Mouse (Mus musculus) c-Kit-negative CD71-positive TER-119-positive erythroid progenitor cells, embryonic 14.5 days (primary cell): ENCODE measurements at regions not wholly inside any gene's neighbourhood (a gene's known extent, or its start where the extent isn't known, plus 50 kb on each side); places are given as distances from the start of the nearest gene placed in this dataset.

Experiments used
- DNase-seq: peaks from one replicate; pipeline ENCODE4 v3.0.0-alpha.2; 2013; ENCODE audit warnings: low read depth, low spot score

DNA sequence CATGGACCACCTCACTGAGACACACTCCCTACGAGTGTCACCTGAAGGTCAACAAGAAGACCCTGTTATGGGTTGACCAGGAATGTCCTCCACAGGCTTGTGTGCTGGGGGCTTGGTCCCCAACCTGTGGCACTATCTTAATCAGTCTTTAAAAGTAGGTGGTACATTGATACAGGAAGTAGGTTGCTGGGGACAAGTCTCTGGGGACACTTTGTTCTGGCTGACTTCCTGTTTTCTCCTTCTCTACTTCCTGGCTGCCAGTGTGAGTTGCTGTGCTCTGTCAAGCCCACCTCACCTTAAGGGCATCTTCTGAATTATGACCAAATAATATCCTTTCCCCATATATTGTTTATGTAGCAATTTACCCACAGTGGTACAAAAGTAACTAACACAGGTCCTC, 96.1 kb downstream of the Cct6b start:
- no peak for DNase-seq

- no peak for DNase-seq
Observed at GRCm38 (mm10) chr11:82664076-82664475, 100.0 kb downstream of the Cct6b start.

DNA sequence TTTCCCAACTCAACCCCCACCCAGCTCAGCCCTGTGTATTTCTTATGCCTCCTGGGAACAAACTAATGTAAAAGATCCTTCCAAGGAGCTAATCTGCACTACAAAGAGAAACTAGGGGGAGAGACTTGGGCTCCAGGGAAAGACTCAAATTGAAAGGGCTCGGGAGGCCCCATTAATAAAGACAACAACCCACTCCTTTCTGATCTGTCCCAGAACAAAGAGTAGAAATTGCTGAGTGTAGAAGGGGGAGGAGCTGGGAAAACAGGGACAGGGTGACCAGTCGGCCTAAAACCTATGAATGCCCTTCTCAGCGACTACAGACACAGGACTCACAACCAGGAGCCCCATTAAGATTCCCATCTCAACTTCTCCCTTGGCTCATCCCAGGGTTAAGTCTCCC, 102.0 kb downstream of the Cct6b start:
- DNase-seq, result no peak

GRCm38 (mm10) chr11:82651751-82652150, 112.4 kb downstream of the Cct6b start:
- no peak for DNase-seq

DNA sequence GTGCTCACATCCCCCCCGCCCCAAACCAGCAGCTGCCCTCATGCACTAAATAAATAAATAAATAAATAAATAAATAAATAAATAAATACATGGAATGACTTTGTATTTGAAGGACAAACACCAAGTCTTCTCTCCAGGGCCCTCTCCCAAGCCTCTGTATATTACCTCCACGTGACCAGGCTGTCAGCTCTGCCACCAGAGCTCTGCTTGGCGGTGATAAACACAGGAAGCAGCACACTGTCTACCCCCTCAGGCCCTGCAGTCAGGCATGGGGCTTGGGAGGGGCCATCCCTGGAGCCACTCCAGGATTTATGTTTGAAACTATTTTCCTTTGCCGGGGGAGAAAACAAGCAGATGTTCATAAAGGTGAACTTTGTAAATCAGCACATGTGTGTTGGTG, 125.6 kb downstream of the Cct6b start:
- no peak for DNase-seq

- no peak for DNase-seq
Observed at GRCm38 (mm10) chr11:82632191-82632590, 131.9 kb downstream of the Cct6b start.

DNA sequence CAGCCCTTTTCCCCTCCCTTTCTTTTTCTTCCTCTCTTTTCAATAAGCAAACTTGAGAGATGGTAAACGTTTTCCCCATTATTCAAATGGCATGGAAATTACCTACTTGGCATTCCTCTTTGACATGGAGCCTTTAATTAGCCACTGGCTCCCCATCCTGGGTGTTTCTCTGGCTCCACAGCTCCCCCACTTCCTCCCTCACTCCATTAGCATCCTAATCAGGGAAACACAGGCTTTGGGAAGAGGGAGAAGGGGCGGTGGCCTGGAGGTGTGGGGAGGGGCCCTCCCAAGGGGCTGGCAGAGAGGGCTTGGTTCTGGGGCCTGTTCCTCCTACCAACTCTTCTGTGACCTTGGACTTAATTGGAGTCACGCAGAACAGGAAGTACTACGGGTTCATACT, 132.7 kb downstream of the Cct6b start:
- no peak for DNase-seq

GRCm38 (mm10) chr11:82626501-82627111, 137.5 kb downstream of the Cct6b start:
- DNase-seq, result no peak

GRCm38 (mm10) chr11:82621061-82621460, 143.1 kb downstream of the Cct6b start:
- DNase-seq, result no peak

- no peak for DNase-seq
Observed at GRCm38 (mm10) chr11:82619418-82619817, 144.7 kb downstream of the Cct6b start.

DNA sequence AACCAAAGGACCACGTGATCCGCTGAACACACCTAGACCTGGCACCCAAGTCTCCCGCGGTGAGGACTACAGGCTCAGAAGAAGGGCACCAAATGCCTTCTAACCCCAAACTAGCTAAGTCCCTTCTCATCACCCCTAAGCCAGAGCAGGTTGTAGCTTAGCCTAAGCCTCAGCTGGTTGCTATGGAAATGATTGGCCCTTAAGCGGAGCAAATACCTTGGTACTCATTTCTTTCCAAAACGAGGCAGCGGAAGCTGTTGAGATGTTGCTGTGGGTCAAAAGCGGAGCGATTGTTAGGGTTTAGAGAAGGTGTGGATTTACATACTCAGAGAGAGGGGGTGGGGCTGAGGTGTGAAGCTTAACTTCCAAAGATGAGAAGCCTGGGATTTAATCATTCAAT, 145.7 kb downstream of the Cct6b start:
- DNase-seq, result no peak

DNA sequence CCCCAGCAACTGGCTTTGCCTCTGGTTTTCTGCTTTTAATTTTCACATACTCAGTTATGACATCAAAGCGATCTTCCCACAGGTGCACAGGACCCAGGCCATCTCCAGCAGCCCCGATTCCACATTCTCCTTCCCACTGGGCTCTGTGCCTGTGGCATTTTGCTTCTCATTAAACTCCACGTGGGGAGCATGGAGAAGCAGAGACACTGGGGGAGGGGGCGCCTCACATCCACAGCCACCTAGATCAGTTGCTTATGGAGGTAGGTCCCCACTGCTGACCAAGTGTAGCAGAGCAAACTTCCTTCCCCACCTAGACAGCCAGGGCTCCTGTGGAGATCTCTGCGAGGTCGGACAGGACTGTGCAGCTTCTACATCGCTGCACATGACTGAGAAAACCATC, 147.3 kb downstream of the Cct6b start:
- DNase-seq, result no peak

DNA sequence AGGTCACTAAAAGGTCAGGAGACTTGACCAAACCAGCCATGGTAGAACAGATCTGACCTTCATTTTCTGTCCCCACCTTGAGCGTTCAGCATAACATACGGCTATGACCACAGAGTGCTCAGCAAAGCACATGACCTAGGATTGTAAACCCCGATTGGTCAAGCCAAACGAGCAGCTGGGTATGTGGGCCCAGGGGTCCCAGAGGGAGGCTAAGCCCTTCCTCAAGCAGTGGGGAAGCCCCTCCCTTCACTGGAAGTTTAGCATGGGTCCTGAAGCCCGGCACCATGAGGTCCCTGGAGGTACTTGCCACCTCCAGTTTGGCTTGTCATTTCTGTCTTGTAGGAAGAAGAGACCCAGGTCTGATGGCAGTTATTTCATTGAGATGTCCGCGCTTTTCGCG, 149.8 kb downstream of the Cct6b start:
- DNase-seq, result no peak

GRCm38 (mm10) chr11:82613503-82613902, 150.6 kb downstream of the Cct6b start:
- peak; percentile 27 for DNase-seq

GRCm38 (mm10) chr11:82612026-82612425, 152.1 kb downstream of the Cct6b start:
- no peak for DNase-seq

DNA sequence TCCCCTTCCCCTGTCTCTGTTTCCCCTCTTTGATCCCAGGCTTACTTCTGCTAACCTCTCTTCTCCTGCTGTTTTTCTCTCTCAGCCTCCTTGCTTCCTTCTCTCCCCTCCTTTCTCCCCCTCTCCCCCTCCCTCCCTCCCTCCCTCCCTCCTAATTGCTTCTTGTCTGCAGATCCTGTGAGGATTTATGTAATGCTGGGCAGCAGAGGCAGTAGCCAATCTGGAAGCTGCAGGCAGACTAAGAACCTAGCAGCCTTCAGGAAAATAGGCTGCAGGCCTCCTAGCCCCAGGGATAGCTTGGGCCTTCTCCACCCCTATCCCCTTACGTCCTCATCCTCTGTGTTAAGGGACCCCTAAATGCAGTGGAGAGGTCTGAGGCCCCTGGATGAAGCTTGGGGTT, 155.2 kb downstream of the Cct6b start:
- DNase-seq, result no peak

- no peak for DNase-seq
Observed at GRCm38 (mm10) chr11:82607661-82608060, 156.5 kb downstream of the Cct6b start.

GRCm38 (mm10) chr11:82604251-82604835, 159.8 kb downstream of the Cct6b start:
- DNase-seq, result no peak

GRCm38 (mm10) chr11:82602818-82603217, 161.3 kb downstream of the Cct6b start:
- no peak for DNase-seq

DNA sequence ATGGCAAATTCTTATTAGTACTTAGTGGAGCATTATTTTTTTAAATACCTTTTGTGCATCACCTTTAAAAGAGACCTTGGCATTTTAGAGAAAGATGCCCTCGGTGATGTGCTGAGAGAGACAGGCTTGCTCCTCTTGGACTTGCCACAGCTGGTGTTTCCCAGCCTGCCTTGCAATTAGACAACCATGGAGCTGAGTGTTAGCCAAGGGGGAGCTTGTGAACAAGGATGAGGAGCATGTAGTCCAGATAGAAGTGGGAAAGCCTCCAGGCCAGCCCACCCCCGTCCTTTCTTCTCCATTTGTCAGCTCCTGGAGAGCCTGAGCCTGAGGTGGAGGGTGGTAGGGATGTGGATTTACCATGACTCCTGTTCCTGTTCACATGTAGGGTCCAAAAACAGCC, 161.9 kb downstream of the Cct6b start:
- no peak for DNase-seq

- DNase-seq, result no peak
Observed at GRCm38 (mm10) chr11:82600151-82600550, 164.0 kb downstream of the Cct6b start.

- no peak for DNase-seq
Observed at GRCm38 (mm10) chr11:82597757-82598156, 166.4 kb downstream of the Cct6b start.

GRCm38 (mm10) chr11:82596801-82597200, 167.3 kb downstream of the Cct6b start:
- DNase-seq, result no peak

DNA sequence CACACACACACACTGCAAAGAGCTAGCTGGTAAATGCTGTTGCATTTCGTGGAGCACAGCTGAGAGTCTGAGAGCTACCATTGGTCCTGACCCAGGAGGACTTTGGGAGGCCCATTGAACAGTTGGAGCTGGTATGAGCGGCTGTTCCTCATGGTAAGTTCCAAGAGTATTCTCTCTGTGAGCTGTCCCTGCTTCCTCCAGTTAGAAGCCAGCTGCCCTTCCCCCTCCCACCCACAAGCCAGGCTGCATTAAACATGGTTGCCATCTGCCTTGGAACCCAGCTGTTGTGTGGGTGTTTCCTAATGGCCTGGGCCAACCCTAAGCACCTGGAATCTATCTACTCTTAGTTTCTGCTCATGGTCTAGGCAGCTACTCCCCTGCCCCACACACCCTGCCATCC, 174.4 kb downstream of the Cct6b start:
- no peak for DNase-seq
